Mouse (Mus musculus) kidney, postnatal 36 days (tissue): Measurements from ENCODE around the gene Mff.

Experiments used
- DNase-seq, 2 experiments: peaks; one replicate each; pipeline ENCODE4 v3.0.0; 2021 to 2022; ENCODE audit warnings: mixed read lengths in 2 of 2

Gene Mff

DNA sequence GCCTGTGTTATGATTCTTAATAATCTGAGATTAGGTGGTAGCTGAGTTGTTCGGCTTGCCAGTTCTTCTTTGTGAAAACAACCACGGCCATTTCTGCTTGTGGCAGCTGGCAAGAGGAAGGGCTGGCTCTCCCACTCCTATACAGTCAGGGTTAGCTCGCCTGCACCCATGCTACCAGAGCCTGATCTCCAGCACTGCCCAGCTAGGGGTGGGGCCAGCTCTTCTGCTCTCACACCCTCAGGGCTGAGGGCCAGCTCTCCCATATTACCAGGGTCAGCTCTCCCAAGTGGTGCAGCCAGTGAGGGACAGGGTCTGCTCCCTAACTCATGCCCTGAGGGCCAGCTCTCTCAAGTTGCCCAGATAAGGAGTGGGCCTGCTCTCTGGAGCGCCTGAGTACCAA is 47.7 kb downstream of the Mff start:
- no peak for DNase-seq

DNA sequence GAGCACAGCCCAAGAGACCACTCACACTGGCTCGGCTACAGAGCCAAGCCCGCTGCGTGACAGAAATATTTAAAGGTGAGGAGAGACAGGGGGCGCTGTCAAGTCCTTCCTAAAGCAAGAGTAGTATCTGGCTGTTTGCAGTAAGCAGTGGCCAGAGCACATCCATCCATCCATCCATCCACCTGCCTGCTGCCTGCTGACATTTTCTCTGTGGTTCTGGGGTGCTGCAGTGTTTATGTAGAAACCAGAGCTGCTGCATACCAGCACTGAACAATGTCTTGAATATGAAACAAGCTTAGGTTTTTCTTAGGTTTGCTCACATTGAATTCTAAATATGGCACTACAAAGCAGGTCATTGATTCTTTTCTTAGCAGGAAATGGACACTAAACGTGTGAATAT is 48.5 kb downstream of the Mff start:
- no peak for DNase-seq

GRCm38 (mm10) chr1:82775293-82775692 is 50.6 kb downstream of the Mff start:
- DNase-seq: no peak

DNA sequence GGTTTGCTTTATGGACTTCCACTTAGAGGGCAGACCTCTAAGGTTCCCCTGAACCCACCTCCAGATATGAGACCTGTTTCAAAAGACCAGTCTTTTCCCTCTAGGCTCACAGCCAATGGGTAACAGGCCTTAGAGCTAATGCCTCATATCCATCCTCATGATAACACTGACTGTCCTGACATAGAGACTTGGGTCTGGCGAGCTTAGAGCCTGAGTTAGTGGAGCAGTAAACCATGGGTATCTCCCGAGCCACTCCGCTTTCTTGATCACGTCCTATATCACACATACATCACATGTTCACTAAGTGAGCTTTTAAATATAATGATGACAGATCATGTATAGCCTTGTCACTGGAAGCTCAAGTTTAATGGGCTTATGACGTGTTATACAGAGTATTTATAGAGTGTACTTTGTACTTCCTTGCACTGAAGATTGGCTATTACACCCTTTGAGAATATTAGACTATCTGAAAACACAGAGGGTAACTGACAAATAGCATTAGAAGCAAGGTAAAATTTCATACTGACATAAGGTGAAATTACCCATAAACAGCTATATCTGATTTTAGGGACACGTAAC is 54.8 kb downstream of the Mff start:
- DNase-seq: no peak

- DNase-seq: no peak
These were observed 58.9 kb downstream of the Mff start for GRCm38 (mm10) chr1:82783559-82783958.

GRCm38 (mm10) chr1:82785546-82785945 is 60.9 kb downstream of the Mff start:
- DNase-seq: no peak

- DNase-seq: peak; percentile 75
These were observed 62.7 kb downstream of the Mff start for GRCm38 (mm10) chr1:82787414-82787813.

- no peak for DNase-seq
These were observed 63.4 kb downstream of the Mff start for GRCm38 (mm10) chr1:82788070-82788469.

DNA sequence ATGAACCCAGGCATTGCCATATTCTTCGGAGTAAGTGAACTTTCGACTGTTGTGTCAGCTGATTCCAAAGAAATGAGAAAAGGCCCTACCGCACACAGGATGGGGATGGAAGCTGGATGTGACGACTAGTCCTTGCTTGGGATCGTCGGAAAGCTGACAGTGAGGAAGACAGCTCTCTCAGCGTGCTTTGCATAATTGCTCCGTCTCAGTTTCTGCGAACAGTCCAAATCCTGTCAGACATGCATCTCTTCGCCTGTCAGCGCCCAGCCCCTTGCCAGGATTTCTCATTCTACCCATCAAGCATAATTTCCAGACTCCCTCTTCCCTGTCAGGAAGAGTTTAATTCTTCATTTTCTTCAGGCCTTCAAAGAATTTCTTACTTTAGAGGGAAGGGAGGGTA is 66.4 kb downstream of the Mff start:
- no peak for DNase-seq

- no peak for DNase-seq
These were observed 67.5 kb downstream of the Mff start for GRCm38 (mm10) chr1:82792238-82792637.

- DNase-seq: no peak
These were observed 68.4 kb downstream of the Mff start for GRCm38 (mm10) chr1:82793110-82793509.

GRCm38 (mm10) chr1:82793986-82794385 is 69.3 kb downstream of the Mff start:
- no peak for DNase-seq

DNA sequence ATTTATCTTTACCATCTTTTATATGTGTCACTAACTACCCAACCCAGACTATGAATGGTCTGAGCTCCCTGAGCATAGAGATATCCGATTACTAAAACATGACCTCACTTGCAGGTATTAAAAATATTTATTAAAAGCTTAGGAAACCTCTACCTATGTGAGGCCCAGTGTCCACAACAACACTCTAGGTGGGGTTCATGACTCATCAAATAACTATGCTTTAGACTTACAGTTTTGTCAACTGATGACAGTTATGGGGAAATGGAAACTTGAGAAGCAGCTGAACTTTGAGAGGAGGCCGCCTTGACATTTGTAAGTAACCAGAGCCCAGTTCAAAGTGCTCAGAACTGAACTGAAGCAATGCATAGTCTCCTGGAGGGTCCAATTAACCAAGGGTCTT is 70.5 kb downstream of the Mff start:
- DNase-seq: no peak

DNA sequence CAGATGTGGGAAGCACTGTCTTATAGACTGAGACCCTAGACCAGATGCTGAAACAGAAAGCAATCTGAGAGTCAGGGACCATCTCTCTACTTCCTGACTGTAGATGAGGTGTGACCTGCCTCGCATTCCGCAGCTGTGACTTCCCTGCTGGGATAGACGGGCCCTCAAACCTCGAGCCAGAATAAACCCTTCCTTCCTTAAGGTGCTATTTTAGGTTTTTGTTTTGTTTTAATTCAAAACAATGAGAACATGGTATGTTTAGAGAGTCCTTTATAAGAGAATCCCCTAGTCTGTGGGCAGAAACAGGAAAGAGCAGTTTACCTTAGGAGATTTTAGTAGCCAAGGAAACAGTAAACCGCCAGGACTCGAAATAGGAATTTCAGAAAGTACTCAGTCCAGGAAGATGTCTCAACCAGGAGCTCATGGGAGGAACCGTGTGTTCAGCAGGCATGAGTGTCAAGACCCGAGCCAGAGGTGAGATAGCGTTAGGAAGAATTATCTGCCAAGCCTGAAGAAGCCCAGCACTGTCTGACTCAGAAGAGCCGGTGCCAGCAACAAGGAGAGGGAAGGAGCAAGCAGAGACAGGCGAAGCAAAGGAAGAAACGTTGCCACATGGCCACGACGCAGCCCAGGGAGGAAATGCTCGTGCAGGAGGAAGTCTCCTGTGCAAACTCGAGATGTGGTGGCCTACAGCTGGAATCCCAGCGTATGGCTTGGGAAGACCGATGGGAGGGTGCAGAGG is 71.2 kb downstream of the Mff start:
- DNase-seq: no peak

DNA sequence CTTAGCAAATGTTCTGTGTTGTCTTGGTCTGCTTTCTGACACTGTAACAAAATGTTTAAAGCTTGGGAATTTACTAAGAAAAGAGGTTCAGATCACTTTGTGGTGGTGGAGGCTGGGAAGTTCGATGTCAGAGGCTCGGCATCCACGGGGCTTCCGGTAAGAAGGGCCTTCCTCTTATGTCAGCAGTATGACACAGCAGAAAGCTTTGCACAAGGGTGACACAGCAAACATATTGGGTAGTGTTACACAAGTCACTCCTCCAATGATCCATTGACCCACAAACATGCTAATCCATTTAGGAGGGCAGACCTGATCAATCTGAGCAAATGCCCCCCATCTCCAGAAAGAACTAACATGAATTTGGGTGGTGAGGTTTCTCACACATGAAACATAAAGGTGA is 72.4 kb downstream of the Mff start:
- DNase-seq: no peak

DNA sequence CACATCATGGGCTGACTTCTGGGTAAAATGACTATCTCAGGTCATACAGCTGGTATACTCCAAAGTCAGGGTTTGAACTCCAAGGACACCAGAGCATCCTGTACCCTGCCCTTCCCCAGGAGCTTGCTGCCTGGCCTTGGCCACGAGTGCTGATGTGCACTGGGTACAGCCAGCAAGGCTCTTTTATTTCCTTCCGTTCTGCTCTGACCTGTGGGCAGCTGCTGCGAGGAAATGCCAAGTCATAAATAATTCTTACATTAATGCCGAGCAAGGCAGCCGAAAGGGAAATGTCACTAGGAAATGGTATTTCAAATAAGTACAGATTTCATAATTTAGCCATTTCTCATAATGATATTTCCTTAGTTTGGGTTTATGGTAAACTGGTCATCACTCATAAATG is 73.6 kb downstream of the Mff start:
- peak; percentile 30 to 36 for DNase-seq

DNA sequence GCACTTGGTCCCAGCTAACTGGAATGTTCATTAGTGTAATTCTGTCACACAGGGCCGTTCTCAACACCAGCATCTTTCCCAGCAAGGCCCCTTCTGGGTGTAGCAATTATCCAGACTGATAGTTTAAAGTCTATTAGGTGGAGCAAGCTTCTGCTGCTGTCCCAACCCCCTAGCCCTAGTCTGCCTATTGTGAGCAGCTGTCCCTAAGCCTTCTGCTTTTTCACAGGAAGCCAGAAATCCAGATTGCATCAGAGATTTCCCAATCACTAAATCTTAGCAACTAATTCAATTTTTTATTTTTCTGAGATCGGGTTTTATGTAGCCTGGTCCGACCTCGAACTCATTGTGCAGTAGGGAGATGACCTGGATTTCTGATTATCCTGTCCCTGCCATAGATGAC is 74.2 kb downstream of the Mff start:
- DNase-seq: no peak

DNA sequence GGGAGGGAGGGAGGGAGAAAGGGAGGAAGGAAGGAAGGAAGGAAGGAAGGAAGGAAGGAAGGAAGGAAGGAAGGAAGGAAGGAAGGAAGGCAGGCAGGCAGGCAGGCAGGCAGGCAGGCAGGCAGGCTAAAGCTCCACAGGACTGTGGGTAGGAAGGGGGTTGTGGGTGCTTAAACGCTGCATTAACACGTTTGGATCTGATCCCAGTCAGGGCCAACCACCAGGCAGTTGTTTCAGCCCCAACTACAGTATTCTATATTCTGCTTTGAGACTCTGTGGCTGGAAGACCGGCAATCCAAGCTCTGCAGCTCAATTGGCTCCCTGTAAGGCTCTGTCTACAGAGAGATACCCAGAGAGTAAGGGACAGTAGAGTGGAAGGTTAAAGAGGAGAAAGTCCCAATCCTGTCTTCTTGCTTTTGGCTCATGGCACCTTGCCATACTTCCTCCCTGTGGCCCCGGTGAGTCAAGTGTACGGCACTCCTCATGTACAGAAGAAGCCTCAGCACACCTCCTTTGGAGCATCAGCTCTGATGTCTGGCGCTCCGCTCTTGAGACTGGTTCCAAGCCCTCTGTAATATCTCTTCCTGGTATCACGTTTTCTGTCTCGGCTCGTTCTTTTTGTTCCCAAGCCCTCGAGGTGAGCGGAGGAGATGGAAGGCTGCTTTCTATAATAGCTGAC is 76.6 kb downstream of the Mff start:
- no peak for DNase-seq
